Mouse (Mus musculus): ENCODE results near the gene Ear1.
"Not testable (repeated sequence)": the region's sequence is repeated elsewhere in the genome, so short reads cannot be mapped to it uniquely, and the experiment has no call there.

DNA sequence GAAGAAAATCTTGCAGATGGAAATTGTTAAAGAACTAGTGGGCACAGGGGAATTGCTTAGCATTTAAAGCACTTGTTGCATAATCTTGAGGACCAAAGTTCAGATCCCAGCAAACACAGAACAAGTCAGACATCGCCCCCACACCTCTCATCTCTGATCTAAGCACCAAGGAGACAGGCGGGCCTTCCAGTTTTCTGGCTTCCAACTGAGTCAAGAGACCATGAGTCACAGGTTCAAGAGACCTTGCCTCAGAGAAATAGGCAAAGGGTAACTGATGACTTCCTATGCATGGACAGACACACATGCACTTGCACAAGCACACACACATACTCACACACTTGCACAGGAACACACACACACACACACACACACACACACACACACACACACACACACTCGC, 23.3 kb upstream of the Ear1 start:
- TF ChIP-seq POLR2A (IDR thresholded peaks at IDR 0.05; ENCODE audit: low read depth, low read length); CTCF (IDR thresholded peaks at IDR 0.05; ENCODE audit: extremely low read depth, insufficient read depth, insufficient read length, insufficient replicate concordance): not testable (repeated sequence)
